Mouse (Mus musculus) 3T3-L1 (cell line): ENCODE results near the gene Tbp.
"Not testable (repeated sequence)": the region's sequence is repeated elsewhere in the genome, so short reads cannot be mapped to it uniquely, and the experiment has no call there.

Experiments used
- DNase-seq: peaks from one replicate; pipeline ENCODE4 v3.0.0-alpha.2; 2015; ENCODE audit warnings: low read depth, low spot score

The Tbp gene

GRCm38 (mm10) chr17:15536457-15536904 is 36.8 kb downstream of the Tbp start:
- DNase-seq = no peak

GRCm38 (mm10) chr17:15540309-15540708 is 40.6 kb downstream of the Tbp start:
- no peak for DNase-seq

GRCm38 (mm10) chr17:15543868-15544267 is 44.2 kb downstream of the Tbp start:
- DNase-seq = not testable (repeated sequence)

- DNase-seq = no peak
These were observed 46.8 kb downstream of the Tbp start for GRCm38 (mm10) chr17:15546440-15546839.

GRCm38 (mm10) chr17:15549713-15550112 is 50.0 kb downstream of the Tbp start:
- DNase-seq = no peak

GRCm38 (mm10) chr17:15559946-15560345 is 60.3 kb downstream of the Tbp start:
- DNase-seq = no peak

- peak; percentile 92 for DNase-seq
These were observed 64.6 kb downstream of the Tbp start, which contains the start of gene Prdm9 for GRCm38 (mm10) chr17:15564014-15564927. Gene Prdm9, minus strand, starts transcription at chr17:15564354.

GRCm38 (mm10) chr17:15564928-15565300 is 65.2 kb downstream of the Tbp start:
- no peak for DNase-seq

GRCm38 (mm10) chr17:15566908-15567307 is 67.2 kb downstream of the Tbp start:
- no peak for DNase-seq

- DNase-seq = no peak
These were observed 75.4 kb downstream of the Tbp start for GRCm38 (mm10) chr17:15575056-15575455.

- DNase-seq = no peak
These were observed 77.6 kb downstream of the Tbp start for GRCm38 (mm10) chr17:15577291-15577694.
